Mouse (Mus musculus): Measurements from ENCODE around the gene Ldah.
"Not testable (repeated sequence)": the region's sequence is repeated elsewhere in the genome, so short reads cannot be mapped to it uniquely, and the experiment has no call there.

Gene Ldah

DNA sequence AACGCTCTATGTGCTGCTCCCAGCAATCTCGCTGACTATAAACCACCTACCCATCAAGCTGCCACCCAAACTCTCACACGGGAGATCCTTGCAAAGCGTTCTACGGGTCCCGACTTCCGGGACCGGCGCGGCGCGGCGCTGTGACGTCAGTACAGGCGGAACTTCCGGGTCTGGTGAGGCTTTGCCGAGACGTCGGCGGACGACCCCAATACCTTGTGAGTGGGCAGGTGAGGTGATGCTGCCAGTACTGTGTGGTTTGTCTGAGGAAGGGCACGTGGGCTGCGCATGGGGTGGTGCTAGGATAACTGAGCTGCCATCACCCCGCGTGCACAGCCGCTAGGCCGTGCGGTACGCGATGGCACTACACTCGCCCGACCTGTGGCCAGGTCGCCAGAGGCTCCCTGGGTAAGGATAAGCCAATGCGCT, at the start of gene Ldah:
TSS of gene Ldah (plus strand) at position 130 of the 426 bp plus-strand sequence.
- DNase-seq (ENCODE audit: low read depth, low spot score), result peak; percentile 83

DNA sequence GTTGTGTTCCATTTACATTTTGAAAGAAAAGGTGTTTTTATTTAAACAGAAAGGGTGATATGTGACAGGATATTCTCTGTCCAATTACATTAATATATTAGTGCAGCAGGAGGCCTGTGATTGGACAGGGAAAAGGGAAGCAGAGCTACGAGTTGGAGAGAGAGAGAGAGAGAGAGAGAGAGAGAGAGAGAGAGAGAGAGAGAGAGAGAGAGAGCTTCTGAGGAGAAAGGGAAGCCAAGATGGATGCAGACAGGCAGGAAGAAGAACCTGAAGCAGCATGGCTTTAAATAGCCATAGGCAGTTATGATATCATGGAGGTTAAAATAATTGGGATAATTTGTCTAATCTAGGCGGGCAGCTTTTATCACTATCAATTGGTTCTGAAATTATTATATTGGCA, 40.2 kb upstream of the Ldah start:
- DNase-seq (ENCODE audit: low read depth, low spot score), result no peak

DNA sequence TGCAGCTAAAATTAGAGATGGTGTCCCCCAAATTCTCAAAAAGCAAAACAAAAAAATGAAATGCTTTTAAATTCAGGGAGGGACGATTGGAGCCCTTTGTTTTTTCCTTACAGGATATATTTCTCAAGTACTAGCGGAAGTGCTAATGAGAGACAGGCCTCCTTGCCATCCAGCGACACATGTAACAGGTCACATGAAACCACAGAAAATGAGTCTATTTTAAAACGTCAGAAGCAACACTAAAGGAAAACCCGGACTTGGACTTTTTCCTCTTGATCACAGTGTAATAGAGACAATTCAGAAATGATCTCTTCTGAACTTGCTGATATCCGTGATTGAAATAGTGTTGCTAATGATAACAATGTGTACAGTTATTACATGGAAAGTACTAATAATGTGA, 27.0 kb upstream of the Ldah start:
- DNase-seq (ENCODE audit: low read depth, low spot score), result no peak

DNA sequence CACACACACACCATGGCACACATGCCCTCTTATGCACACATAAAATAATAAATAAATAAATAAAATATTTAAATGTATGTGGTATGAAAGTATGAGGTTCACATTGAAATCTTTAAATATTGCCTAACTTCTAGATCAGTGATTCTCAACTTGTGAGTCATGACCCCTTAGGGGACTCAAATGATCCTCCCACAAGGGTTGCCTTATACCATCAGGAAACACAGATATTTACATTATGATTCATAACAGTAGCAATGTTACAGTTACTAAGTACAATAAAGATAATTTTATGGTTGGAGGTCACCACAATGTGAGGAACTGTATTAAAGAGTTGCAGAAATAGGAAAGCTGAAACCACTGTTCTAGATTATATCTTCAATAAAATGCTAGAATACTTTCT, 26.2 kb upstream of the Ldah start:
- no peak for DNase-seq (ENCODE audit: low read depth, low spot score)

DNA sequence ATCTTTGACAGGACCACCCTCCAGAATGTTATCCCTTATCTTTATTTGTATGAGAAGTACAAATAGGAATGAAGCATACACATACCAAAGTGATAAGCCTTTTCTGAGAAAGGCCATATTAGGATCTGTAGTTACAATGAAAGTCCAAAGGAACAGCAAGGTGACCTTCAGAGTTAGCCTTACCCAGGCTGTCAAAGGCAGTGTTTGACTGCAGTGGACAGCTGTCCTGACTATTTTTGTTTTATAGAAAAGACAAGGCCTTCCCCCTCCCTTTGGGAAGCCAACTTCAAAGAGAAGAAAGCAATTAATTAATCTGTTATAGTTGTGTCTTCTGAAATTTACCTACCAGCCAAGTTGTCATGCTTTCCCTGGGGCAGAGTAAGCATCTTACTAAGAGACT, 23.4 kb upstream of the Ldah start:
- DNase-seq (ENCODE audit: low read depth, low spot score), result no peak

DNA sequence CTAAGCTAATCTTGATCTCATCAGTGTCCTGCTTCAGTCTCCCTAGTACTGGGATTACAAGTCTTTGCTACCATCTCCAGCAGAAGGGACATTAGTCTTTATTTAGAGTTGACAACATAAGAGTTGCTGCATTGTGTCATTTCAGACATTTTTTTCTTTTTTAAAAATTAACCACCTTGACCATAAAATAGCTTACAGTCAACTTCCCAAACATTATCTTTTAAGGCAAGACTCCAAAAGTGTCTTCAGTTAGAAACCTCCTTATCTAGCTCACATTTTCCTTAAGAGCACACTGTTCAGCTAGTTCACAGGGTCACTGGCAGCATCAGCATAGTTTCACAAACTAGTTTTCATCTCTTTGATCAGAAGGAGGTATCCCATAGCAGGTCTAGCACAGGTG, 19.7 kb upstream of the Ldah start:
- DNase-seq (ENCODE audit: low read depth, low spot score), result no peak

DNA sequence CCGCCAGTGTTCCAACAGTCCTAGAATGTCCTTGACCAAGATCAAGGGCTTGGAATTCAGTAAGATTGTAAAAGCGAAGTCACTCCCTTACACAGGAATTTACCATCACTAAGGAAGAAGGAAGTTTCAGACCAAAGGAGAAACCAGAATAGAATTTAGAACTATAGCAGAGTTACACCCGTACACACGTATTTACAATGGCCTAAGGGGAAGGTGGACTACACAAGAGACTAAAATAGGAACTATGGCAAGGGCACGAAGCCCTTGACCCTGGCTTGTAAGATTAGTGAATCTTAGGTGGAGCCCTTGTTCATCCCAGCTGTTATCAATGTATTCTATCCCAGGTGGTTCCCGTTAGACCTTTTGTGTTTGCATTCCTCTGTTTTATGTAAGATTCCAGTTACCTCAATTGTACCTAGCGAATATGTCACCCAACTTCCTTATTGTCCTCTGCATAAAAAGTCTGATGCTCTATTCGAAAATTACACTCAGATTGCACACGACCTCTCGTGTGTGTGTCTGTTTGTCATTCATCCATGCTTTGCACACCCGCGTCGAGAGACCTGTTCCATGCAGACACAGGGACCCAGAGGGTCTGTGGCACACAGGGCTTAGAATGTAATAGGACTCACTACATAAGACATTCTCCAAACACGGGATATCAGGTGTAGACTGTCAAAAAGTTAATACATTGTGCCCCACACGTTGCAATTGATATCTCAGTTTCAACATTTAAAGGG, 18.9 kb upstream of the Ldah start:
- not testable (repeated sequence) for DNase-seq (ENCODE audit: low read depth, low spot score)

DNA sequence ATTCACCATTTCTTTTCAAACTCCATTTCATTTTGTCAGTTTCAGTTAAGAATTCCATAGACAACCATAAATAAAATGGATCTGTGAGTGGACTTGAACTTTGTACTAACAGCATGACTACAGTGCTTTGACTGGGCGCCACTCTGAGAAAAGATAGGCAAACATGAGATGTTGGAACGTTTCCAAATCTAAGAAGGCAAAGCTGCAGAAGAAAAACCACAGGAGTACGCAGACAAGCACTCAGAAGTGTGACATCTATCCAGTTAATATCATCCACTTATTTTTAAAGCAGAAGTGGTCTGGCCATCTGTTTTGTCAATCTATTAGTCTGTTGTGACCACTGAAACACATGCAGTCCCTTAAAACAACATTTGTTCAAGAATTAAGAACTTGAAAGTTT, 18.2 kb upstream of the Ldah start:
- DNase-seq (ENCODE audit: low read depth, low spot score), result no peak

DNA sequence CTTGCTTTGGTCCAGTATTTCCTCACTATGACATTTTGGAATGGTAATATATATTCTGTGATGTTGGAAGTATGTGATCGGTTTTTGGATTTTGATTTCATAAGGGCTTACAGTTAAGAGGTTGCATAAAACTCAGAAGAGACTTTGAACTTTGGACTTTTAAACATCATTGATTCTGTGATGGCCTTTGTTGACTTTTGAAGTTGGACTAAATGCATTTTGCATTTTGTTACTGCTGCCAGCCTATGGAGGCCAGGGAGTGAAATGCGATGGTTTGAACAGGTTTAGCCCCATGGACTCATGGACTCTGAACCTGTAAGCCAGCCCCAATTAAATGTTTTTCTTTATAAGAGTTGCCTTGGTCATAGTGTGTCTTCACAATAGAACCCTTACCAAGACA, 2.2 kb upstream of the Ldah start:
- DNase-seq (ENCODE audit: low read depth, low spot score), result no peak

DNA sequence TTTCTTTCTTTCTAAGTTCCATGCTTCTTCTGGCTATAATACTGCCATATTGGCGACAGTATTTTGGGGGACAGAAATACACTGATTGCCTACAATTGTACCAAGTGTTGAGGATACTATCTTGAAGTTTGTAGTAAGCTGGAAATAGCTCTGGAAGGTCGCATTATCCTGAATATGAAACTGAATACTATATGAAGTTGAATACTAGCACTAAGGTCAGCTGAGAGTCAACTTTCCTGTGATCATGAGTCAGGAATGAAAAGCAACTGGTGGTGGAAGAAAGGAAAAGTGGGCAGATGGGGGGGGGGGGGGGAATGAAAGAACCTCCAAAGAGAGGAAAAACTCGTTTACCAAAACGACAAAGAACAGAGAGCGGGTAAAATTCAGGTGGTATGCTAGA, 329 bp upstream of the Ldah start:
- DNase-seq (ENCODE audit: low read depth, low spot score), result peak; percentile 0

DNA sequence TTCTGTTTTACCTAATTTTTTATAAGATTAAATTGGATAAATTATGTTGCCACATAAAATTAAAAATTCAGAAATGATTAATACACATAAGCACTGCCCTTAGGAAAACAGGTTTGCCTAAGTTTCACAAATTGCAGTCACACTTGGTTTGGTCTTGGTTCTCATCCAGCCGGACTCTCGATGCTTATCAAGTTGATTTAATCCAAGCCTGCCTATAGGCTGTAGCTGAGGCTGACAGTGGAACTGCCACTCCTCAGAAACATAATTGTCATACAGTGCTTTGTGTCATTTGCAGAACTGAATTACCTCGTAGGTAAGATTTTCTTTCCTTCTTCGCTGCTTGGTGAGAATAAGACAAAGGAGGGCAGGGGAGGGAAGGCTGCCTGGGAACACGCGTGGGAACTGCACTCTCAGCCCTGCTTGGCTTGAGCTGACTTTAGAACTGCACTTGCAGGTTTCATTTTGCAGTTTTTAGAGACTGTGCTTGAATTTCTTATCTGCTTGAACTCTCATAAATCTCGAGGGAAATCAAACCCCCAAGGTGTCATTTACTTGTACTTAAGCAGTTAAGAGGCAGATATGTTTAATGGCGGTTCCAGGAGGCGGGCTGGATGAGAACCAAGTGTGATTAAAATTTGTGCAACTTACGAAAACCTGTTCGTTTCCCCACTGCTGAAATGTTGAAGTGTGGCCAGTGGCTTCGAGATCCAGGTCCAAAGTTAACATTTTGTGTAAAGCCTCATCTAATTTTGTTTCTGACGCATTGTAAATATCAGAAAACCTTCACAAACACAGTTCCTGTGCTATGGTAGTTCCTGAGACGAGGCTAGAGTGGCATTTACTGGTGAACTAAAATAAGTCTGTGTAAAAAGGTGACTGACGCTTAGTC, 8.7 kb downstream of the Ldah start:
- DNase-seq (ENCODE audit: low read depth, low spot score), result no peak

DNA sequence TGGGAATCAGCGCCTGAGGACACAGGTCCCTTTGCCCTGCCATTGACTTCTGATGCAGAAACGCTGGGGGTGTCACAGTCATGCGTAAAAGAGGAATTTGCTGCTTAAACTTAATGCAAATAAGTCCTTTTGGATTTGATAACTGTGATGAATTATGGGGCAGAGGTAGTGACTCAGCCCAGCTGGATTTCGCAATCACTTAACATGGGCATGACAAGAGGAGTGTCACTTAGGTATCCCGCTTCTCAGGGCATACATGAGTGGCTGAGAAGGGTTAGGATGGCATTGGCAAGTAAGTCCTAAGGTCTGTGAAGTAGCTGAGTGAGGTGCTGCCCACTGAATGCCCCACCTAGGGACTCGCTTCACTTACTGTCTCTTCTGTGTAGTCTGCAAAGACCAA, 15.1 kb downstream of the Ldah start:
- no peak for DNase-seq (ENCODE audit: low read depth, low spot score)

DNA sequence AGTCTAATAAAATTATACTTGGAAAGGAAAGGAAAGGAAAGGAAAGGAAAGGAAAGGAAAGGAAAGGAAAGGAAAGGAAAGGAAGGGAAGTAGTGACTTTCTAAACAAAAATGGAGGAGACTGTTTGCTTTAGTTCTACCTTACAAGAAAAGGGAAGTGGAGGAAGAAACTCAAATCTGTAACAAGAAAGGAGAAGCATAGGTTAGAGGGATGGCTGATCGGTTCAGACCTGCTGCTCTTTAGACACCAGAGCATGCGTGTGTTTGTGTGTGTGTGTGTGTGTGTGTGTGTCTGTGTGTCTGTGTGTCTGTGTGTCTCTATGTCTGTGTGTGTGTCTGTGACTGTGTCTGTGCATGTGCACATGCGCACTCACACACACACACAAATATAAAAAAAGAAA, 23.2 kb downstream of the Ldah start:
- DNase-seq (ENCODE audit: low read depth, low spot score), result no peak

DNA sequence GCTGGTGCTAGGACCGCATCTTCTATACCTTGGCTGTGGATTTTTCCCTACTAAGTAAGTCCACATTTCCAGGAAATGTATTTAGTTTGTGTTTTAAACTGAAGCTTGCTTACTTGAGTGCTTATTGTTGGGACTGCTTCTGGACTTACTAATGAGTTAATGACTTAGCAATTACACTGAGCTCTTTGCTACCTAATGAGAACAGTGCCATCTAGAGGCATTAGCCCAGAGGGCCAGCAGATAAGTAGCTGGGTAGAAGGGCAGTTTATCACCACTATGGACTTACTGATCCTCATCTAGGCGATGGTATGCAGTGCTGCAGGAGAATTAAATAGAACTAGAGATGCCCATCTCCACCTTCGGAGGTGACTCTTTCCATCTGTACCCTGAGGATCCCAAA, 24.8 kb downstream of the Ldah start:
- peak; percentile 30 for DNase-seq (ENCODE audit: low read depth, low spot score)

DNA sequence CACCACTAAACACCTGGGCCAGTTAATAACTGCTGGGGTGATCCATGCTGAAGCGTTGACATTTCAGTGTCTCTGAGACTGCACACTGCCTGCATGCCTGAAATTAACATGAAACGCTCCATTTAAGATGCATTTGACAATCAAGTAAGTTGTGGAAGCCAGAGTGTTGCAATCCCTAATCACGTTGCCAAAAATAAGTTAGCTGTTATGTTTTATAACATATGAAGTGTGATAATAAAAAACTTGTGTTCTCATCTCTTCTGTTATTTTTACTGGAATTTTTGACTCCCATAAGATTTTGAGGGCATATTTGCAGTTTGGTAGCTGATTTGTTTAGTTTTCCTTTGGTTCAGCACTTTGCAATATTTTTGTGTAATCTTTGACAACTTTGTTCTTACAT, 34.3 kb downstream of the Ldah start:
- no peak for DNase-seq (ENCODE audit: low read depth, low spot score)

DNA sequence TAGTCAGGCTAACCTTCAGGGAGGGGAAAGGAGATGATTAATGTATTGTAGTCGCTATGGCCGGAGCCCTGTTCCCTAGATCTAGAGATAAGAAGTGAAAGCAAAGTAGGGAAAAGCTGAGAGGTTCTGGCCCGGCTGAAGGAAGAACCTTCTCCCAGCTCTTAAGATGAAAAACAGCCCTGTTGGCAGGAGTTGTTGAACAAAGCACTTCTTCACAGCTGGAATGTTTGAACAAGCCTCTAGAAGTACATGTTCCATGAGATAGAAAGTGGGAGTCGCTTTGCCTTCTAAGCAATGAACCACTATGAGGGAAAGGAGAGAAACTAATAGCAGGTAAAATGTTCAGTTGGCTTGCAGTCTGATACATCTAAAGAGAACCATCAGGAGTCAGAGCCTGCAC, 36.8 kb downstream of the Ldah start:
- DNase-seq (ENCODE audit: low read depth, low spot score), result no peak

DNA sequence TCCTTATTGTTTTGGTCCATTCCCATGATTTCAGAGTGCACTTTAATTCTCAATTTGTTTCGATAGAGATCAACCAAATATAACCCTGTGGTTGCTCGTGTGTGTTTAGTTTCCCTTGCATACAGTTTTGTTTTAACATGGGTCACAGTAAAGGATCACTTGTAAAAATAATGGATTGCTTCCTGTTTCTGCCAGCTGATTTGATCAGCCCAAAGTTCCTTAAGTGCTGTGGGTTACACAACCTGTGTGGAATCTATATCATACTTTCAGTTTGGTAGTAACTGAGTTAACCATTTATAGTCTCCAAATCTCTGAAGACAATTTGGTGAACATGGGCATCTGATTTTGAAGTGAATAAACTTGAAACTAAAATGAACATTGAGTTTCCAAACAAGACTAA, 52.4 kb downstream of the Ldah start:
- DNase-seq (ENCODE audit: low read depth, low spot score), result no peak

DNA sequence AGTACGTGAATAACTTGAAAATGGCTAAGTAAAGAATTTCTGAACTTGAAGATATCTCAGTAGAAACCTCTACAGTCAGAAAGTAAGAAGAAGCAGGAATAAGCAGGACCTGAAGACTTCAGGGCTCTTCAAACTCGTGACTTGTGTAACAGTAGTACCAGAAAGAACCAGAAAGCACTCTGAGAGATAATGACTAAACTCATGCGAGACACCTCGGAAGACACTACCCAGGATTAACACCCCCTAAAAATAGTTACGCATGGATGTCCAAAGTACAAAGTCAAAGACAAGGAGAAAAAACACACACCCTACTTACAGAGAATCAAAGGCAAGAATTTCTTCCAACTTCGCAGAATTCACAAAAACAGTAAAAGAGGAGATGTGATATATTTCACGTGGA, 58.4 kb downstream of the Ldah start:
- DNase-seq (ENCODE audit: low read depth, low spot score), result no peak

DNA sequence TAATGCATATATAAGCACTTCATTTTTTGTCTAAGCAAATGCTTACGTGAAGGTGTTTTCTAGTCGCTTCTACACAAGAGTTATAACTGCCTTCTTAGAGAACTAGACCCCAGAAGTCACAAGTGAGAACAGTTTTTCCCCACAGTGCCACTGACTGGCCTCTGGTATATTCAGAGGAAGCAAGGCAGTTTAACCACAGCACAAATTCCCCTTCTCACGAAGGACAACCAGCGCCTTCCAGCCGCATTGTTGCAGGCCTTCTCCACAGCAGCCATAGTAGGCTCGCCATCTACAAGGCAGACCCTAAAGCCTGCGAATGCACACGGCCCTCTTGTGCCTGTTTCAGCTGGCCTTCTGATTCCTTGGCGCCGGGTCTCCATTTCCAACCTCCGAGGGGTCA, 61.7 kb downstream of the Ldah start:
- DNase-seq (ENCODE audit: low read depth, low spot score), result no peak

DNA sequence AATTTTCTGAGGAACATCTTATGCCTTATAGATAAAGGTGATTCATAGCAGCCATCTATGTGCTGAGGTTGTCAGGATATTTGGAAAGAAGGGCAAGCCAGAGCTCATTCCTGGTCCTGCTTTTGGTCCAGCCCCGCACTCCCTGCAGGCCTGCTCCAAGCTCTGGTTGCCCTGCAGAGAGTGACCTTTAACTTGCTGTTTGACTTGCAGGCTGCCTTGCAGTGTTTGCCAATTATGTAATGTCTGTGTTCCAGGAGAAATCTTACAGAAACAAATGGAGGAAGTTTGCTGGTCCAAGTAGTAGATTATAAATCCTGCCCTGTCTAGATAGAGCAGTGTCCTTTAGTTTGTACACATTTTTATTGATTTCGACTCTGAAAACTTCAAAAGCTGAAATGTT, 63.5 kb downstream of the Ldah start:
- no peak for DNase-seq (ENCODE audit: low read depth, low spot score)

DNA sequence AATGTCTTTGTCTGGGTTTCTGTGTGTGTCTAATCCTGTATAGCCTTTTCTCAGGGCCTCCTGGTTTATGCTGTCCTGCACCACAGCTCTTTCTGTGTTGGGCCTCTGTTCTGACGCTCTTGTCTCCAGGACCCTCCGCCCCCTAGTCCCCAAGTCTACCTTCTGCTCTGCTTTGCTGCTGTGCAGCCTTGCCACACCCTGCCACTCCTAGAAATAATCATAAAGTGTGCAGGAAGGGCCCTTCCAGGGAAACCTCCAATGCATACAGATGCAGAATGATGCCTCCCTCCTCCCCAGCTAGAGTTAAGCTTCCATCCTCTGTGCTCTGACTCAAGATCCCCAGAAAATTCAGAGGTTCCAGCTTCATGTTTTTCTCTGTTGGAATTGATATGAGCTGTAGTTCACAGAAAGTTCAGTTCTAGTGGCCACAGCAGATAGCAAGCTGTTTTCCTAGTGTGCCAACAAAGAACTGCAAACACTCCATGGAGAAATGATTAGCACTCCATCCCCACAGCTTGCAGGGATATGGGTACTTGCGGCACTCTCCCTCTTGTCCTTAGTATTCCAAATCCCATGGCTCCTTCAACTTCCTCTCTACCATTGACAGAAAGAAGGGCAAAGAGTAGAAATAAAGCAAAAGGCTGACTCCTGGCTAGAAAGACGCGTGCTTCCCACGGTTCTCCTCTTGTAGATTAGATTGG, 65.7 kb downstream of the Ldah start:
- DNase-seq (ENCODE audit: low read depth, low spot score), result no peak

DNA sequence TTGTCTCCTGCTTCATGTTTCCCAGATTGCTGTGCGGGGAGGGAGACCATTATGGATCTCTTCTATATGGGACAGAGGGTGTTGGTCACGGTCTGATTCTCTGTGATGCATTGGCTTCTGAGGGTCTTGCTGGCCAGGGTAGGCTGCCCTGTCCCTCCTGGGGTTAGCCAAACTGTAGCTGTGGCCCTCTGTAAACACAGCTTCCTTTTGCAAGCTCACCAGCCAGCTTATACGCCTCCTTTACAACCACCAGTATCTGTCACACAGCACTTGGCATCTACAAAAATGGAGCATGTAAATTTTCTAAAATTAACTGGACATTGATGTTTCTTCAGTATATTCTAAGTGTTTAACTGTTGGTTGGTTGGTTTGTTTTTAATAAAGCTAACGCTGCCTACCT, 67.5 kb downstream of the Ldah start:
- no peak for DNase-seq (ENCODE audit: low read depth, low spot score)

Data from retina, adult 2 months (tissue).